Mouse (Mus musculus): Measurements from ENCODE around the gene Ugt1a8.

Ugt1a8 gene

DNA sequence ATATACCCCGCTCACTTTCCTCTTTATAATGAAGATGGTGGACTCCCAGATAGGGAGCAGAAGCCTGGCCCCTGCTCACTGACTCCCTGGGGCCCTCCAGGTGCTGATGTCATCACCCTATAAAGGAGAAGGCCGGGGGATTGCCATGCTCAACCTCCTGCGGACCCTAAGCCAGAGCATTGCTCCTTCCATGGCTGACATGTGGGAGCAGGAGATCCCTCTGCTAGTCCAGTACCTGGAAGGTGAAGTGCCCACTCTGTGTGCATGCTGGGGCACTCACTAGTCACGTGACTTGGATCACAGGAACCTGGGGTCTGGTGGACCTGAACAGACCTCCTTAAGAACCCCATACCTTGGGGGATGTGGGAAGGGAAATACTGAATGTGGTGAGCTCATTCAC lies 153.0 kb downstream of the Ugt1a8 start:
- DNase-seq = no peak

DNA sequence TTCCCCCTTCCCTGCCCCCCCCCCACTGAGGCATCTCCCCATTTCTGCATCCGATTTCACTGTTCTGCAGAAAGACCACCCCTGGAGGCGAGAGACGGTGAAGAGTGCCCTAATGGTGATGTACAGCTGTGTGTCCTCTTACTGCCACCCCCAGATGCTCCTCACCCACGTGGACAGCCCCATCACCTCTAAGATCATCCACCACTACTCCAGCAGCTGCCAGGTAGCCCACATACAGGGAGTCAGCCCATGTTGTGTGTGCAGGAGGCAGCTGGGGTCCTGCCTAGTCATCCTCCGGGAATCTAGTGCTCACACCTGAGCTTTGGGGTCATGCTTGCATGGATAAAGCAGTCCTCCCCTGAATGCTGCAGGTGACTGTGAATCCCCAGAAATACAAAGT lies 156.2 kb downstream of the Ugt1a8 start:
- no peak for DNase-seq

DNA sequence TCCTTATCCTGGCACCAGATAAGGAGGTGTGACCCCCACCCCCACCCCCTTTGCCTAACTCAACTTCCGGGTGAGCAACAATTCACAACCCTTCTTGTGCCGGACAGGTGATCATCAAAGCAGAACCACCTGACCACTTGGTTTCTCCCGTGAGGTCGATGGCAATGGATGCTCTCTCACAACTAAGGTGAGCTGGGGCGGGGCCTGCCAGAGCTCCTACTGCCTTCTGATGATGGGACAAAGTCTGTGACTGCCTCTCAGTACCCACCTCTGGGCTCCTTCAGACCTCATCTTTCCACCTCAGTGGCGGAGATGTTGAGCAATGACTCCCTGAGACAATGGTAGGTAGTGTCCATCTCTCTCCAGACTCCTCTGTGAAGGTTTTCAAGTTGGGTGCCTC lies 158.3 kb downstream of the Ugt1a8 start:
- DNase-seq = no peak

DNA sequence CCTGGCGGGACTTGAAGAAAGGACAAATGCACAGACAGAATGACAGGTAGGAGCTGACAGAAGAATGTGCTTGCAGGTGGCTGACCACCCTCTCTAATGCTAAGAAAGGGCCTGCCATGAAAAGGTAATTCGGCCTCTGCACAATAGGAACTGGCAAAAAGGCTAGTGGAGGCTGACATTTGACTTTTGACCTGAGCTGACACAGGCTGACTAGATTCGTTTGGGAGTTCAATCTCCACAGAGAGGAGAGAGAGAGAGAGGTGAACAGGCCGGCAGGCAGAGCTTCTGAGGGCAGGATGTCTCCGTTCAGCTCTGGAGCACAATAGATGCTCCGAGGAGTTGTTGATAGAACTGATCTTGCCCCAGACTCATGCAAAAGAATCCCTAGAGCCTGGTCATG lies 158.8 kb downstream of the Ugt1a8 start:
- no peak for DNase-seq

DNA sequence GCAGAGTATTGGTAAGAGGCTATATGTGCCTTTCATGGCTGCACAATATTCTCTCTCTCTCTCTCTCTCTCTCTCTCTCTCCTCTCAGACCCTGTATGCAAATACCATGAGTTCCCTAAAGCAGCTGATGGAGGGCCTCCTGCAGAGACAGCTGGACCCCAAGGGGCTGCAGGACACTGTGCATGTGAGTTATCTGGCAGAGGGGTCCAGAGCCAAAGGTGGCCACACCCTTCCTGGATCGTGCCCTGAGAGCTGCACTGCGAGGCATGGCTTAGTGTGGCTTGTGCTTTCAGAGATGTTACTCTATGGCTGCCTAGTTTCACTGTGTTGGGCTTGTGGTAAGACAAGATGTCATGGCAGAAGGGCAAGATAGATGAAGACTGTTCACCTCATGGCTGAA lies 160.0 kb downstream of the Ugt1a8 start:
- DNase-seq = no peak

DNA sequence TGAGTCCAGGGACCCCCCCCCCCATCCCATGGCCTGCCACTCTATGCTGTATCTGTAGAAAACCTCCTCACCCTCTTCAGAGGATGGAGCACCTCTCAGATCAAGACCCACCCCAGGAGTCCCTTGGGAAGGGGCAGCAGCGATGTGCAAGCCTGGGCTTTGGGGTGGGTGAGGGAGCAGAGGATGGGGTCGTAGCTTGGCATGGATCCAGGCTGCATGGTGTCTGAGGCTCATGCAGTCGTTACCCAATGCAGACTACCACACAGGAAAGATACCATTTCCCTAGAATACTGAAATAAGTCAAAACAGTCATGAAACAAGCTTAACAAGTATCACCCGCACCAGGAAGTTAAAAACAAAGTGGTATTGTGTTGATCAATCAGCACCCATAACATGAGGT lies 161.0 kb downstream of the Ugt1a8 start:
- DNase-seq = no peak

DNA sequence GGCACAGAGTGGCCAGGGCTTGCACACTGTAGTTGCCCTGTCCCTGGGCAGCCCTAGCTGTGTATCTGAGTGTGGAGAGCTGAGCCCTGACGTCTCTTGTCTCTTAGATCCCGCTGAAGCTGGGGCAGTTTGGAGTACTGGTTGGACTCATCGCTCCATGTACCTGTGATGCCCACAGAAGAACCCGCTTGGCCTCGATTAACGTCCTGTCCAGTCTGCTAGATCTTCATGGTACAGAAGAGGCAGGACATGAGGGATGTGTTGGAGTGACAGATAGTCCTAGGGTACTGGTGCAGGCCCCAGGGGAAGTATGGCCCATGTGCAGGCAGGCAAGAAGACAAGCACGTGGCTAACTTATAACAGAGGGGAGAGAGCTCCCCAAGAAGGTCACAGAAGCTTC lies 162.0 kb downstream of the Ugt1a8 start:
- no peak for DNase-seq

DNA sequence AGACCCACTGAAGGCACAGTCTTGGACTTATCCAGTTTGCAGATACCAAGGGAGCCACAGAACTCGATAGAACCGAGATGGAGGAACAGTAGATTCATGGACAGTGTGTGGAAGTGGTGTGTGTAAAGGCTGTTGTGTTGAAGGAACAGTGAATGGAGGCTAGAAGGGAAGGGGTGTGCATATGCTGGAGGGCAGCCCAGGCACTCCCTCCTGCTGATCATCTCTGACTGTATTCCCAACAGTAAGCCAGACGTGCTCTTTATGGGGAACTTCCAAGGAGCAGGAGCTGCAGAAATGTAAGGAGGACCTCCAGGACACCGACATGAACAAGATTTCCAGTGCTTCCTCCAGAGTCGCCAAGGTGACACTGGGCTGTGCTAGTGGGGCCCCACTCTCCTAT lies 162.4 kb downstream of the Ugt1a8 start:
- DNase-seq = no peak

DNA sequence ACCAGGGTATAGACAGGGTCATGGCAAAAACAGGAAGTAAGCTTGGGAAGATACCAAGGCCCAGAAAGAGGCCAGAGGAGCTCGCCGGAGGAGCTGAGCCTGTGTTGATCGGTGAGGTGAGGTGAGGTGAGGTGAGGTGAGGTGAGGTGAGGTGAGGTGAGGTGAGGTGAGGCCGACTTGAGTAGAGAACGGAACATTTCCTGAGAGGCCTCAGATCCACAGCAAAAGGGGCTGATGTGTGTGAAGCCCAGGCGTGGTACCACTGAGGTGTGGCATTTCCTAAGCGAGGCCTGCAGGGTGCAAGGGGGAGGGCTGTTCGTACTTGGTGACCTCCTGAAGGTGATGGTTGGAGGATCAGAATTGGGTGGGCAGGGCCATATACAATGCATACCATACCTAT lies 165.5 kb downstream of the Ugt1a8 start:
- no peak for DNase-seq

DNA sequence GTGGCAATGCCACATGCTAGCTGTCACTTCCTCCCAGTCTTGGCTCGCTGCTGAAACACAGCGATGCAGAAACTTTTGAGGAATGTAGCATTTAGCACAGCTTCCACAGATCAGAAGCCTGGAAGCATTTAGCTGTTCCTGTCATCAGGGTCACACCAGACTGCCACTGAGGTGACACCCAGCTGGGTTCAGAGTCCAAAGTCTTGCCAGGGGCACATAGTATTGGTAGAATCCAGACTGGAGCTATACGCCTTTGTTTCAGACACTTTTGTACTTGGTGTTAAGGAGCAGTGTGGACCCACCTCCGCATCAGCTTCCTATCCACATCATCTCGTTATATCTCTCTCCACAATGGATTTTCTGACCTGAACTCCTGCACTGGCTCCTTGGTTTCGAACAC lies 165.9 kb downstream of the Ugt1a8 start:
- no peak for DNase-seq

DNA sequence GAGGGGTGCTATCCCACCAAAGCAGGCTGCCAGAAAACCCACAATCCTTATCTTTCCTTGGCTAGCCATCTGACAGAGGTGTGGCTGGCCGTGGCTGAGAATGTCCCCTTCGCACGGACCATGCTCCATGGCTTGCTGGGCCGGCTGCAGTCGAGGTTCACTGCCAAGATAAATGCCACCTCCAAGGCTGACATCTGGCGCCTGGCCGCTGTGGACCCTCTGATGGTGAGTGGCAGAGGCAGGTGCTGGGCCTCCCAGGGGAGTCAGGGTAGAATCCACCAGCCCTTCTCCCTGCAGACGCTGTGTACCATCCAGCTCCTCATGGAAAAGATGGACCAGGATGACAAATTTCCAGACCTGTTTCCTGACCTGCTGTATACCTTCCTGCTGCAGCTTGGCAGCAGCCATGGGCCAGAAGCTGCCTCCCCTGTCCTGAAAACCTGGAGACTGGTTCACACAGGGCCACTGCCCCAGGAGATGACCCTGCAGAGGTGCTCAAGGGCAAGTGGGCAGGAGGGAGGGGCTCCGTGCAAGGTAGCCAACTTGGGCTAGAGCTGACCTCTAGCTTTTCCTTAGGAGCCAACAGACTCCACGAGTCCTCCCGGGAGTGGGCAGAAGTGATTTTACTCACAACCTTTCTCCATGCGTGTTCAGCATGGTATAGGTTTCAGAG lies 167.3 kb downstream of the Ugt1a8 start:
- DNase-seq = no peak

DNA sequence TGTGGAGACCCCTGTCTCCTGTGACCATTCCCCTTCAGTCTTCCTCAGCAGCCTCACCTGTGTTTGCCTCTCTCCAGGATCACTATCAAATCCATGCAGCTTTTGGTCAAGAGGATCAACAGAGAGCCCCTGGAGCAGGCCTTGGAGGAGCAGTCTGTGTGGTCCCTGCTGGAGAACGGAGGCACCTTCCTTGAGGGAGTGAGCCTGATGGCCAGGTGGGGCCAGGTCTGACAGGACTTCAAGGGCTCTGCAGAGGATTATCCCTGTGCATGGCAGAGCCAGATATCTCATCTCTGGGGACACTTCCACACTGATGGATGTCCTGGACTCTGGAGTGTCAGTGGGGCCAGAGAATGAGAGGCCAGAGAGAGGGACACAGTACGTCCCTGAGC lies 167.8 kb downstream of the Ugt1a8 start:
- no peak for DNase-seq

DNA sequence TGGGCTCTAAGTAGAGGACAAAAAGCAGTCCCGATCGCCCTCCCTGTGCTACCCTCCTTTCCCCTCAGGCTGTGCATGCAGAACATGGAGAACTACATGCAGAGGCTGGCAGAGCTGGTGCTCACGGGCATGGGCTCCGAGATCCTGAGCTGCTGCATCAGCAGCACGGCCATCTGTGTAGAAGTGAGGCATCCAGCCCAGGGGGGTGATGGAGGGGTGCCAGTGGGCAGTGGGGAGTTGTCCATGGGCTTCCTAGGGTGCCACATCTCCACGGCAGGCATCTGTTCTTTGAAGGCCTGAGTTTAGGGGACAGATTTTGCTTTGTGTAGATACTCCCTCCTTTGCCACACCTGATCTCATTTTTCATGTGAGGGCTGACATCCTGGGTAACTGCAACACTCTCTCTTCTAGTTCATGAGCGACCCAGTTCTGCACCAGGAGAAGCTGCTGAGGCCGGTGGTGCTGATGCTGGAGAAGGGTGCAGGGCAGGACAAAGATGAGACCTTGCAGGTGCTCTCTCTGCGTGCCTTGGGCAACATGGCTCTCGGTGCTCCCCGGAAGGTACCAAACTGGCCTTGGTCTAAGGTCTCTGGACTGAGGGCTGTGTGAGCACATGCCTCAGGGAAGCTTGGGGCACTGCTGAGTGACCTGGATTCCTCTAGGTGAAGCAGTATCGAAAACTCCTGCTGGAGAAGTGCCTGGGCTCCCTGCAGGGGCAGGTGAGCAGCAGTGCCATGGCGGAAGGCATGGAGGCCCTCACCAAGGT lies 168.6 kb downstream of the Ugt1a8 start:
- no peak for DNase-seq

DNA sequence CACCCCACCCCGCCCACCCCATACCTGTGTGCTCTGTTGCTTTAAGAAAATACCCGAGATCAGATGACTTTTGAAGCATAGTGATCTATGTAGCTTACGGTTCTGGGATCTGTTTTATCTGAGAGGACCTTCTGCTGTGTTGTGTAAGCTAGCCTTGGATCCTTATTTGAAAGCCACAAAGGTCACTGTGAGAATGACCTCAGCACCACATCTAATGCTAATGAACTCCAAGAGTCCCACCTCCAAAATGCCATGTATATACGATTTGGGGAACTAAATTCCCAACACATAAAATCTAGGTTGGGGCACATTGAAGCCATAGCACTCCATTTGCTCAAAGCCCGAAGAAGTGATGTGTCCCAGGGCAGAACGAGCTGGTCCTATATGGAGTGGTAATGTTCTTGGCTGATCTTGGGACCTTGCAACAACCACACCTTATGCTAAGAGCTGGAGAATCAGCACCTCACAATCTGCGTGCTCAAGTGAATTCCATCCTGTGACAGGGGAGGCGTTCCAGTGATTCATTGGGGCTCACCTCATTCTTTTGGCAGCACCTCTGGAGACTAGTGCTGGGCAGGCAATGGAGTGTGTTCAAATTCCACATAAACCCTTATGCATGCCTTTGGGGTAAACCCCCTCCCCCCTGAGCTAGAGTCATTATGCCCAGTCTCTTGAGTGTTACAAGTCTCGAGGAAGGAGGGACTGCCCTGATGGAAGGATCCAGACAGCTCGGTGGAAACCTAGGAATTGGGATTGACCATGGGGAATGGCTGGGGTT lies 169.5 kb downstream of the Ugt1a8 start:
- DNase-seq = no peak

DNA sequence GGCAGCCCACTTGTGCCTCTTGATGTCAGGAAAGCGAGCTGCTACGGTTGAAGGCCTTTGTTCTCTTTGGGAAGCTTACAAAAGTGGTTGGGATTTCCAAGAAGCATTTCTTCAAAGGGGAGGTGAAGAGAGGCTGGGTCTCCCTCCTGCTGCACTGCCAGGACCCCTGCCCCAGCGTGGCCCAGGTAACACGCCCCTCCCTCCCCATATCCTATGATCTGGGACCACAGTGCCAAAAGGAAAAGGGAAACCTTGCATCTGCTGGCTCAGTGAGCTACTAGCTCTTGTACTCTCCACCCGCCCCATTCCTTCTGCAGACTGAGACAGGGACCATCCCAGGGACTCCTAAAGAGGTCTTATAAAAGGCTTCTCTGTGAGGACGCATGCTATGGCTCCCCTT lies 170.1 kb downstream of the Ugt1a8 start:
- no peak for DNase-seq

DNA sequence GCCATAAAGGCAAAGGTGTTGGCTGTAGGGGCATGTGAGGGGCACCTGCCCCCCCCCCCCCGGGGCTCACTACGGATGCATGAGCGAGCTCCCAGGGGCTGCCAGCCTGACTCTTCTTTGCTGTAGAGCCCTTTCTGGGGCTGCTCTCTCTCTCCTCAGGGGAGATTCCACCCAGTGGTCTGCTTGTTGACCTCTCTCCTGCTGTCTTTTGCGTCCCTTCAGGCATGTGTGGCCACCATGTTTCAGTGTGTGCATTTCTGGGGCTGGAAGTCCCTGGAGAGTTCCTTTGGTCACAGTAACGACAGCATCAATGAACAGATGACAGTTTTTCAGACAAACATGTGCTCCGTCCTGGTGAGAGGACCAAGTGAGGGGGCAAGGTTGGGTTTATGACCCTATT lies 170.7 kb downstream of the Ugt1a8 start:
- DNase-seq = no peak

DNA sequence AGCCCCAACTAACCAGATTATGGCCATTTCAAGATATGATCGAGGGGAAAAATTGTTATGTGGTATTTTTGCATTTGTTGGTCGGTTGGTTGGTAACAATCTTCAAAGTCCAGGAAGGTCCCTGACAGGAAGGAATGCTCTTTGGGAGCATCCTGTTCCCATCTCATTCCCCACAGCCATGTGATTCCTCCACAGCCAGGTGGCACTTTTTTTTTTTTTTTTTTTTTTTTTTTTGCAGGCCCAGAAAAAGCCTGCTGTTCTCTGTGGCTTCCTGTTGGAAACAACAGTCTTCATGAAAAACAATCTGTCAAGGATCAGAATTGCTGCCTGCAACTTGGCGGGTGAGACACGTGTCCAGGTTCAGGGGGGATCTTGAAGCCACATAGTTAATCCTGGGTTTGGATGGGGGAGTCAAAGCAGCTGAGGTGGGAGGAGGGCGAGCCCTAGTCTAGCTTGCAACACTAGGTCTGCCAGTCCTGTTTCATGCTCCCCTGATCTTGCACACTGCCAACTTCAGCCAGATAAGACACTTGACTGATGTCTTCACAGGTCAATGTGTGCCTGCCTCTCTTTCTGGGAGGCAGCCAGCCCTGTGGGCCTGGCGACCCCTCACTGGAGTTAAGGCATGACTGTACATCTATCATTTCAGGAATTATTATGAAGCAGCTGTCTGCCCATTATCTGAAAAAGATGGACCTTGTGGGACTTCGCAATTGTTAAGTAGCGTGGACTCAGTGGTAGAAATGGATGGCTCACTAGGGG lies 171.4 kb downstream of the Ugt1a8 start:
- DNase-seq = peak; percentile 36

DNA sequence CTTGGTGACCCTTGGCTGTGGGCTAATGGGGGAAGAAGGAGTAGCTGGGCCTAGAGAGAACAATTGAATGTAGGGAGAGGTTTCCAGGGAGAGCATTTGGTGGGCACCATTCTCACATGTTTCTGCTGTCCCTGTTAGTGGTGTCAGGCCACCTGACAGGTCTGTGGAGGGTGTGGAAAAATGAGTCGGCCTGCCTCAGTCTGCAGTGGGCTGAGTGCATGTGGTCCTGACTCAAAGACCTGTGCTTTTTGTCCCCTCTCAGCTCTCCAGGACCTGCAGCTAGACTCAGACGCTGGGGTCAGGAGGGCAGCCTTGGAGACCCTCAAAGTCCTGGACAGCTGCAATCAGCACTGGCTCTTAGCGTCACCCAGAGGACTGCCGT lies 172.0 kb downstream of the Ugt1a8 start:
- no peak for DNase-seq

DNA sequence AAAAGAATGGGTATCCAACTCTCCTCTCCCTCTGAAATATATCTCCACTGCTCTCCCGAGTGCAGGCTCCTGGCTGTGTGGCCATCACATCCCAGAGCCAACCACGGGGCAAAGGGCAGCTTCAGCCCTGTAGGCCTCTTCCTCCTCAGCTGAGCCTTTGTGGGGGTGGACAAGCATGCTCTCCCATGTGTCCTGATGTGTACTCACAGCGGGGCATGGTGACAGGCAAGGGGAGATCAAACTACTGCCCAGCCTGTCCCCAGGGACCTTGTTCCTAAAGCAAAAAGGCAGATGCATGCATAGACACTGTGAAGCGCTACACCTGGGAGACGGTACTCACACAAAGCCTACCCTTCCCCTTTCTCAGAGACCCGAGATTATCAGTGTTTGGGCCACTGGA lies 172.5 kb downstream of the Ugt1a8 start:
- no peak for DNase-seq

DNA sequence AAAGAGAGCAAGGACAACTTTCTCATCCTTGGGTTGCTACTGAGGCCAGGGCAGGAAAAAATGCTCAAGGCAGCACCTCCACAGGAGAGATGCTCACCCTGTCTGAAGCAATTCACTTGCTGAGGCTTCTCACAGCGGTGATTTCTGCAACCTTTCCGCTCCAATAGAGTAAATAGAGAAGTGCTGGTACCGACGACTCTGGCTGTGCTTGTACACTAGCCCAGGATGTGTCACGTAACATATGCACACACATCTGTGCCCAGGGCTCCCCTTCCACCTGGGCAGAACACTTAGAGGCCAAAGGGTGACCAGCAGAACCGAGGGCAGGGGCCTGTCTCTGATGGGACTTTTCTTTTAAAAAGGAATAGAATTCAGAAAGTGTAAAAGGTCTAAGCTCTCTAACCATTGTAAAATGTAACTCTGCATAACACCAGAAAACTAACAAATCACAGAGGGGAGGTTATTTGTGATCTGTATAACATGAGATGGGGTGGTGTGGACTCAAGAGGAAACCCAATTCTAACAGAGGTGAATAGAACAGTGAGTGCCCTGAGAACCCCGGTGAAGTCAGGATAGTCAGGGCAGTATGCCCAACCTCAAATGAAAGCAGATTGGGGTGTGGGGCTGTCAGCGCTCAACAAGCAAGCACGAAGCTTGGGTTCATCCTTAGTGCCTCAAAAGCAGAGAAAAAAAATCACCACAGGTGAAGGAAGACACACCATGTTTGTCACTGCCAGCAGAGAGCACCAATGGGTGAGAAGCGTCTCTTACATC lies 173.2 kb downstream of the Ugt1a8 start:
- DNase-seq = no peak

DNA sequence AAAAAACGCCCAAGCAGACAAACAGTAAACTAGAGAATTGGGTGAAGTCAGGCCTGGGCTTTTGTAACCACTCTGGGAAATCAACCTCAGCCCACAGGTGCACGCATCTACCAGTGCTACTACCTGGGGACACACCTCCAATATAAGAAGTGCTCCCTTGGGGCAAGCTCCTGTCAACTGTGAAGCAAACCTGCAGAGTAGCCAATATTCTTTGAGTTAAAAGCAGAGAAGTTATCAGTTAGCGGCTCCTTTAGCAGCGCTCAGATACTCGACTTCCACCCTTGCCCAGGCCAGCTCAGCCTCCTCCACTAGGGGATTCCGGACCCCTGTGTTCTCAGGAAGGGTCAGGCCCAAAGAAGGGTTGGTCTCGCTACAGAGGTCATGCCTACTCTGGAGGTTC lies 174.1 kb downstream of the Ugt1a8 start:
- DNase-seq = no peak

DNA sequence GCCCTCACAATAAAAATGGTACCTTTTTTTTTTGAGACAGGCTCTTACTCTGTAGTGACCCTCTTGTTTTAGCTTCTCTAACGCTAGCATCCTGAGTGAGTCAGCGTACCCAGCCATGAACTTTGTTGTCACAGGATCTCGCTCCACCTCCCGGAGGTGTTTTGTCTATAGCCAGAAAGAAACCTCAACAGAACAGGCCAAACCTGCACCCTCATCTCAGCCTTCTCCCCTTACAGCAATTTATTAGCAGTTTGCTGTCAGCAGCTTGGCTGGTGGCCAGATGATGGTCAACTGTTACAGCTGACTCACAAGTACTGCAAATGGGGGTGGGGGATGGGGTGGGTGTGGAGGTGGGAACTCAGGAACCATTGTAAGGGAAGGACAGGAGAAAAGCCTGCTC lies 174.6 kb downstream of the Ugt1a8 start:
- no peak for DNase-seq

DNA sequence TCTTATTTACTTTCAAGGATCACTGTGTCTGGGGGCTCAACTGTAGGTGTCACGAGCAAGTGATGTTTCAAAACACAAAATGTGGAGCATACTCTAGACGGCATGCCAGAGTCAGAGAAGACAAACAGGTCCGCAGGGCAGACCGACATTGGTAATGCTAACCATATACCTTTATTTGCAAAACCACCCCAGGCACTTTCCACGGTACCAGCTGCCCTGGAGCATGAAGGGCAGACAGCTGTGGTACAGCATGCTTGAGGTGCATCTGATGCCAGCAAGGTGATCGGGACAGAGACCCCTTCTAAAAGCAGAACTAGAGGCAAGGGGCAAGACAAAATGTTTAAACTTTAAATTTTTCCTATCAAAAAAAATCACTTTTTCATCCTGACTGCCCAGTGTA lies 175.3 kb downstream of the Ugt1a8 start:
- DNase-seq = no peak
